Mouse (Mus musculus) naive thymus-derived CD4-positive, alpha-beta T cell, adult 2 months (primary cell): ENCODE results near the gene Carns1.

ENCODE experiments used
- DNase-seq: peaks from one replicate; pipeline ENCODE4 v3.0.0-alpha.2; 2011; ENCODE audit warnings: low read depth

The Carns1 gene

GRCm38 (mm10) chr19:4171393-4172290, 3.6 kb downstream of the Carns1 start:
- no peak for DNase-seq

DNA sequence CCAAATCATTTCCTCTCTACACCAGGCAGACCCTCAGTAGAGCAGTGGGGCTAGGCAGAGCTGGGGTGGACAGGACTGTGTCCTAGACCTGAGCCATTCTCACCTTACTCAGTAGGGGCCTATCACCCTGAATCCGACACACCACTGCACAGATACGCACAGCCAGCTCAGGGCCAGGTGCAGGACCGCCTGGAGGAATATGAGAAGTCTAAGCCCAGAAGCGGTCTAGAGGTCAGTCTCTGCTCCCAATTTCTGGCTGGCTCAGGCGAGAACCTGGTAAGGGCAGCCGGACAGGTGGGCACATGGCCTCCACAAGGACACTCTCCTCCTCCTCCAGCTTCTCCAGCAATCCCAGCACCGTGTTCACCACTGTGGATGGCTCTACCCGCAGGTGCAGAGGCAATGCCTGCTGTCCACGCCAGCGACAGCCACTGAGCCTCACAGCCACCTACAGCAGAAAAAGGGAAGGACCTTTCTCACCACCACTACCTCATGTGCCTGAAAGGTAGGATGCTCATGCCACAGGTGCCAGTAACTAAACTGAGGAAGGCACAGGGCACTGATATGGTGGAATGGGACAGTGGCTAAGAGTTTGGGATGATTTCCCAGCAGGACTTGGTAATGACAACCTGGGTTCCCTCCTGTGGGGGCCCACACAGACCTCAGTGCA, 4.4 kb downstream of the Carns1 start:
- DNase-seq = no peak

DNA sequence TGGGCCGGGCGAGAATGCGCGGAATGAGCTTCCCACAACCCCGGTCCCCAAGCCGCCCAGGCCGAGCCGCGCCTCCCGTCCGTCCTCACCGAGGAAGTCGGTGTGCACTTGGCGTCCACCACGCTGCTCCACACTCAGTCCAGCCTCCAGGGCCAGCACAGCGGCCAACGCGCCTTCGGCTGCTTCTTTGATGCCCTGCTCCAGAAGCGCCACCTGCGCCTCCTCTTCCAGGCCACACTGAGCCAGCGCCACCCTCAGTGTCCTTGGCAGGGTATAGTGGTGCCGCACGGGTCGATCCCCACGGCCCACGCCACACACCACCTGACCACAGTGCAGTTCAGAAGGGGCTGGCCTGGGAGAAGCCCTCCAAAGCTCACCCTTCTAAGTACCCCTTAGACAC, 5.5 kb downstream of the Carns1 start:
- no peak for DNase-seq

DNA sequence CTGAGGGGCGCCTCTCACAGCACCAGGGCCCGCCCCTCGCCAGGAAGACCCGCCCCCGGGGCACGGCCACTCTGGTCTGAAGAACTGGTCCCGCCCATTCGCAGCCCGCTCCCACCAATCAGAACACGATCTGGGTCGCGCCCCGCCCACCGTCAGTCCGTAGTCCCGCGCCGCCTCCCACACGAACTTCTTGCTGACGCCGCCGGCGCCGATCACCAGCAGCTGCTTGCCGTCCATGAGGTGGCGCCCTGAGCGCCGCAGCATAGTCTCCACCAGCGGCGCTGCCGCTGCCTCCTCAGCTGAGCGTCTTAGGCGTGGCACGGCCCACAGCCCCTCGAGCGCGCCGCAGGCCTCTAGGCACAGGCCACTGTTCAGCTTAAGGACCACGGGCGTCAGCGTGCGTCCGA, 5.9 kb downstream of the Carns1 start:
- peak; percentile 99 for DNase-seq

DNA sequence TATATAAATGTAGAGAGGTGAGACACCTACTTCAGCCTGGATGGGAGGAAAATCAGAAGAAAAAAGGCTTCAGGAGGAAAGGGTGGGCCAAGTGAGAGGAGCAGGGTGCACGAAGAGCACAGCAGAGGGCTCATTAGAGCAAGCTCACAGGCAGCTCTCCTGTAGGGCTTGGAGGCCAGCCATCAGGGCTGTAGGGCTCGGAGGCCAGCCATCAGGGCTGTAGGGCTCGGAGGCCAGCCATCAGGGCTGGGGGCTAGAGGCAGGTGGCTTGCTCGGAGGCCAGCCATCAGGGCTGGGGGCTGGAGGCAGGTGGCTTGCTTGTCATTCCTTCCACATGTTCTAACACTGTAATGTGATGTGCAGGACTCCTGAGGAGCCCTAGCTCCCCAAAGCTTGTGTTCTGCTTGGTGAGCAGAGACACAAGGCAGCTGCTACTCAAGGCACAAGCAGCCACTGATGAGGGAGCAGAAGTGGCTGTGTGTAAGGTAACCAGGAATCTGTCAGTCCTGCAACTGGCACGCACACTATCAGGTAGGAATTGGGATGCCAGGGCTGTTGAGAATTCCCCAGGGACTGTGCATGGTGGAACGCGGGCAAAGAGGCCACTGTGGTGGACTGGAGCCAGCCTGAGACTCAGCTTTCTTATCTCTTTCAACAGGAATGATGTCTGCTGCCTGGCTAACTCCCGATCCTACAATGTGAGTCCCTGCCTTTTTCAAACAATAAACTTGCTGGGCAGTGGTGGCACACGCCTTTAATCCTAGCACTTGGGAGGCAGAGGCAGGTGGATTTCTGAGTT, 8.4 kb downstream of the Carns1 start:
- no peak for DNase-seq

- no peak for DNase-seq
Measured at GRCm38 (mm10) chr19:4164721-4165120, 10.6 kb downstream of the Carns1 start.

DNA sequence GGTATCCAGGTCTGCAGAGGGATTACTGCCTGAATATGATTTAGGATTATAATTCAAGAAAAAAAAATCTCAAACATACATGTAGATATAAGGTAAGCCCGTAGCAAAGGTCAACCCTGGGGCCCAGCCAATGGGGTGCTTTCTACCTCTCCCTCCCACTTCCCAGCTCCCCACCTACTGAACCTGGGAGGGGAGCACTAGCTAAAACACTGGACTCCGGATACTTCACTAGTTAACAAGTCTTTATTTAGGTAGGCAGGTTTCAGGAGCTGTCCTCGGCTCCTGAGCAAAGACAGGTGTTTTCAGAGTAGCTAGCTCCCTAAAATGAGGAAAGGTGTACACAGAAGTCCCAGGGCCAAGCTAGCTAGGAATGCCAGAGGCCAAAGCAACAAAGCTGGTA, 11.2 kb downstream of the Carns1 start:
- no peak for DNase-seq

DNA sequence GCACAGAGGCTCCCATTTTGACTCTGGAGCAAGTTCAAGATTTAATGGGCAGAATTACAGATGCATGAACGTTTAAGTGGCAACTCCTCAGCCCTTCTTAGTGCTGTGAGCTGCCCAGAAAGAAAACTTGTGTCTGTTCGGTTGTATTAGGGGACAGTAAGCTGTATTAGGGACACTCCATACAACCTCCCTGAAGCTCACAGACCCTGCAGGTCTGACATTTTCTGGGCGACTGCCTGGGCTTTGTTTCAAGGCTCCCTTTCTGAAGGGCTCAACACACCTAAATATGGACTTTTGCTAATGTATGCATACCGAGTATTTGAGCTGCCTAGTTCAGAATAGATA, 11.8 kb downstream of the Carns1 start:
- DNase-seq = no peak

DNA sequence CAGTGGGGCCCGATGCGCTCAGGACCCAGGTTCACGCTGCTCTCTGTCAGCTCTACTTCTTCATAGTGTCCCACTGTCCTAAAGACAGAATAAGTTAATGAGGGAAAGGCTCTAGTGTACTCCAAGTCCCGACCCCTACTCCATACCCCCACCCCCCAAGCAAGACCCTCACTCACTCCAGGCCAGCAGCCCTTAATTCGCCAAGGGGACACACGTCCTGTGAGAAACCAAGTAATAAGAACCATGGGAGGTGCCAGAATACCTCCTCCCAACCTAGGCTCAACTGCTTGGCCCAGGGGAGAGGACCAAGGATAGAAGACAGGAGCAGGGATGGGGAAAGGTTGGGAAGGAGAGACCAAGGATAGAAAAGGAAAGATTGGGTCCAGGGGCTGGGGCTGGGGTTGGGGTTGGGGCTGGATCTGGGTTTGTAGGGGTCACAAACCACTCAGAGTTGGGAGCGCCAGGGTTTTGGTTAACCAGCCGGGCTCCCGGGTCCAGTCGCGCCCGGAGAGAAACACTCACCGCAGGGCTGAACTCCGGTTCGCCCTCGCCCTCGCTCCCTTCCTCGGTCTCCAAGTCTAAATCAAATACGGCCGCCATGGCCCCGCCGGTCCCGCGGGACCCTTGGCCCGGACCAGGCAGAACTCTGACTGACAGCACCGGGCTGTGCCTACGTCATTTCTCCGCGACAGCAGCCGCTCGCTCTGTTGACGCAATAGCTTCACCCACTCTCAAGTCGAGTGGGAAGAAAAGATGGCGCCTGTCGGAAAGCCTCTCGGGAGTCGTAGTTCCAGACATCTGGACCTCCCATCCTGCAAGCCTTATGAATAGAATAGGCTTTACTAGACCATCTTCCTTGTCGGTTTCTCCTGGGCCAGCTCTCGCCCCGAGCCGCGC, 12.4 kb downstream of the Carns1 start, which contains the start of gene Rps6kb2:
TSS of gene Rps6kb2 (minus strand) at position 709 of the 897 bp plus-strand sequence.
- DNase-seq = peak; percentile 95

DNA sequence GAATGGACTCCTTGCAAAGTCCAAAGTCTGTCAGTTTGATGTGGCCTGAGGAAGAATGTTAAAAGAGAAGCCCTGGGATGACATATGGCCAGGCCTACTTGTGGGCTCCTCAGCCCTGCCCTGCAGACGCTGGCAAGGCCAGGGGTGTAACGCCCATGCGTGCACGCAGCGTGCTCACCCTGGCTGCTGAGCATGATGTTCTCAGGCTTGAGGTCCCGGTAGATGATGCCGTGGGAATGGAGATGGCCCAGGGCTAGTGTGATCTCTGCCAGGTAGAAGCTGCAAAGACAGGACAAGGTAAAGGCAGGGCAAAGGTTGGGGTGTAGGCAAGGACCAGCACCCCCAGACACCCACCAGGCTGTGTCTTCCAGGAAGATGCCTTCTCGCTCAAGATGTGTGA, 16.2 kb downstream of the Carns1 start:
- DNase-seq = no peak

- no peak for DNase-seq
Measured at GRCm38 (mm10) chr19:4156771-4157170, 18.5 kb downstream of the Carns1 start.

DNA sequence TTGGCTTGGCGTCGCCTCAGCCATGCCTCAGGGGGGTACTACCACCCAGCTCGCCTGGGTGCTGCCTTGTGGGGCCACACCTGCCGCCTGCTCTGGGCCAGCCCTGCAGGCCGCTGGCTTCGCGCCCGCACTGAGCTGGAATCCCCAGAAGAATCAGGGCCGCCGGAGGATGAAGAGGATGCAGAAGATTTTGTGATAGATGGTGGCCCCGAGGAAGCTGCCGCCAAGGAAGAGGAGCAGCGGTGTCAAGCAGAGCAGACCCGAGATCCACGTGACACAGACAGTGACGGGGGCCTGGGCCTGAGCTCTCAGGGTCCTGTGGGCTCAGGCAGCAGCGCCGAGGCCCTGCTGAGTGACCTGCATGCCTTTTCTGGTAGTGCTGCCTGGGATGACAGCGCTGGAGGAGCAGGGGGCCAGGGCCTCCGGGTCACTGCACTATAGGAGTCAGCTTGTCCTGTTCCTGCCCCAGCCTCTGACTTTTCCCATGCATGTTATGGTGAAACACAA, 19.2 kb downstream of the Carns1 start:
- DNase-seq = no peak

DNA sequence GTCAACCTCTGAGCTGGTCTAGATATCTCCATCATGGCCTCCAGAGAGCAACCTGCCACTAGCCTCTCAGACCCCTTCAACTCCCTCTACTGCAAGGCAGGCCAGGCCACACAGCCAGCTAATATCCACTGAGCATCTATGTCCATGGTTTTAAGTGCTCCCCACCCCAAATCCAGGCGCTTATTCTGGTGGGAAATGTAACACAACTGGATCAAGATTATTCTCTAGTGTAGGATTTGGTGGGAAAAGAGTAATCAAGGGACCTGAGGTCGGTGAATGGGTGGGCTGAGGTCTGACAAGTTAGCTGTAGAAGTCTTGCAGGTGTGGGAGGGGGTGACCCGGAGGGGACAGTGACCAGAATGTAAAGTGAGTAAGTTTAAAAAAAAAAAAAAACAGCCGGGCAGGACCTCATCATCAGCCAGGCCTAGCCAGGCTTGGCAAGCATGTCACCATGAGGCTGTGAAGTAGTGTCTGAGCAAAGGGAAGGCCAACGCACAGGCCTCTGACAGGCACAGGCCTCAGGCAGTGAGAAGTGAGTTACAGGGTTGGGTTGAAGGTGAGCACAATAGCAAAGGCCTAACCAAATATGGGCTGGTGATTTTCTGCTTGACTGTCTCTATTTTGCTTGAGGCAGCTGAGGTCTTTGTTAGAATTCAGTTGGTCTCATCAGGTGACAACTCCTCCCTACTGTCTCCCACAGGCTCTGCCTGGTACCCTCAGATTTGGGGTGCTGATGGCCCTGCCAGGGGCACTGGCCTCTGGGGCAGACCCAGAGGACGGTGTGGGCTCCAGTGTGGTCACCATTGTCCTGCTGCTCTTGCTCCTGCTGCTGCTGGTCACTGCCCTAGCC, 19.8 kb downstream of the Carns1 start:
- DNase-seq = peak; percentile 46

GRCm38 (mm10) chr19:4154437-4155222, 20.6 kb downstream of the Carns1 start:
- DNase-seq = peak; percentile 69

DNA sequence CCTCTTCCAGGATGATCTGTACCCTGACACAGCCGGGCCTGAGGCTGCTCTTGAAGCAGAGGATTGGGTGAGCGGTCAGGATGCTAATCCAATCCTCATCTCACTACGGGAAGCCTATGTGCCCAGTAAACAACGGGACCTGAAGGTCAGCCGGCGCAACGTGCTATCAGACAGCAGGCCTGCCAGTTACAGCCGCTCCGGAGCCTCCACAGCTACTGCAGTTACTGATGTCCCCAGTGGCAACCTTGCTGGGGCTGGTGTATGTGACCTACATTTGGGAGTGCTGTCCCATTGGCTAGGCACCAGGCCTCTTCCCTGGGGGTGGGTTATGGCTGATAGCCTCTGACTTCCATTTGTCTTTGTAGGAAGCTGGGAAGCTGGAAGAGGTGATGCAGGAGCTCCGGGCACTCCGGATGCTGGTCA, 22.0 kb downstream of the Carns1 start, which contains the start of gene Ptprcap:
TSS of gene Ptprcap (plus strand) at position 373 of the 423 bp plus-strand sequence.
- no peak for DNase-seq

DNA sequence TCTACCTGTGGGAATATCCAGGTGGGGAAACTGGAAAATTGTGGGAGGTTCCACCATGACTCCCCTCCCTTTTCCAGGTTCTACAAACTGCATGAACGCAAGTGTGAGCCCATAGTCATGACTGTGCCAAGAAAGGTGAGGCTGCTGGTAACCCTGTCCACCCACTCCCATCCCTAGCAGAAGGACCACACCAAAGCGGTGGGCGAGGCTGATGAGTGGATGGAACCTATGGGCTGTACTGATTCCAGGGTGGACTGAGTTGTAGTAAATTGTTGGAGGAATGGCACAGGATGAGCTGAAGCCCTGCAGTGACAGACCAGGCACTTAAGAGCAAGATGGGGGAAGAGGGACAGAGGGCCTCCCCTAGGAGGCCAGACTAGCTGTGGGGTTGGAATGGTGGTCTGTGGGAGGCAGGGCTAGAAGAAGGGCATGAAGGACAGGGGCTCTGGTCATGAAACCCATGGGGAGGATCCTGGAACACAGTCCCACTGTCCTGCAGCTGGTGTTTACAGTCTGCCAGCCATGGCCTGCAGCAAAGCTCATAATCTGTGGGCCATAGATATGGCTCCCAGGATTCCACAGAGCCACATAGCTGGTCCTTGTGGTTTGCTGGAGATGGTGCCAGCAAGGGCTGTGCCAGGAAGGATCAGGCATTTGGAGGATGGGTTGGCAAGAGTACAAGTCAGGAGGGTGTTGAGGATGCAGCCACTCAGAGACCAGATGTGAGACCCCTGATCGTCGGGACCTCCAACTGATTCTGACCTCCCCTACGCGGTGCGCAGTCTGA, 22.6 kb downstream of the Carns1 start:
- DNase-seq = no peak

- DNase-seq = no peak
Measured at GRCm38 (mm10) chr19:4151898-4152297, 23.4 kb downstream of the Carns1 start.

DNA sequence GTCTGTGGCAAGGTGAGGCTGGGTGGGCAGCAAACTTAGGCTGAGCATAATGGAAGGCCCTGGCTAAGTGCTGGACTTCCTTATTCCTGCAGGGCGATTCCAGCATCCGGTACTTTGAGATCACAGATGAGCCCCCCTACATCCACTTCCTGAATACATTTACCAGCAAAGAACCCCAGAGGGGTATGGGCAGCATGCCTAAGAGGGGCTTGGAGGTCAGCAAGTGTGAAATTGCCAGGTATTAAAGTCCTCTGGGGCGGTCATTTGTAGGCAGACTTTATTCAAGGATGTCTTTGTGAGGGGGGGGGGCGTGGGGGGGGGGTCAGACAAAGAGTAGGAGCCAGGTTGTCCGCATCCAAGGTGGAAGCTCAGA, 23.8 kb downstream of the Carns1 start:
- DNase-seq = no peak
